8 mouse cellular contexts compared by ENCODE assay signal in the genomic region with DNA sequence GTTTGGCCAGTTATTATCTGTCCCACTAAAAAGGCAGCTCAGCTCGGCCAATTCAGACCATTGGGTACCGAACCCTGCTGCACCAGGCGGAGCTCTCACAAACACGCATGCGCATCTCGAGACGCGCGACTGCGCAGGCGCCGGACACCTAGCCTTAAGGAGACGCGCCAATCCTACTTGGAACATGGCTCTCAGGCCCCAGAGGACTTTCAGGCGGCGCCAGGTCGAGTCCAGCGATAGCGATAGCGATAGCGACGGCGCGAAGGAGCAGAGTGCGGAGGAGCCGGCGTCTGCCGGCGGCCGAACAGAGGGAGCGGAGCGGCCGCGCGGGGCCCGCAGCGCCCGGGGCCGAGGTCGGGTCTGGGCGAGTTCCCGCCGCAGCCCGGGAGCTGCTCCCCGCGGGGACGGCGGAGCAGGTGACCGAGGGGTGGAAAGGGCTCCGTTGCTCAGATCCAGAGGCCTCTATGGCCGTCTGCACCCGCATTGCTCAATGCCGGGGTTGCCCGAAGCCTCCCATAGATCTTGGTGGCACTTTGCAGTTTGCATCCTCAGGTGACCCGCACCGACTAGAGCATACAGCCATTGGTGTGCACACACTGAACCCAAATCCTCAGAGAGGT. TPM values are rescaled to one million over a fixed set of nuclear protein-coding genes. Genes with fewer than 3 reads are reported as not detected.
A peak's percentile ranks its signal among the peaks of the same experiment; 100 is the strongest.
DNase-seq lines count a peak whose midpoint lies in the region; ATAC-seq and TF ChIP-seq lines count a peak whose summit lies in the region.

A gene (plus strand): TSS at position 147 of the 620 bp plus-strand sequence.

- under 1% methylated on average over 56 of the region's 56 CpGs for WGBS in forebrain, embryonic 10.5 days
- under 1% methylated on average over 56 of the region's 56 CpGs for WGBS in heart, embryonic 15.5 days
- WGBS in liver, embryonic 14.5 days (ENCODE audit: insufficient replicate concordance): under 1% methylated on average over 36 of the region's 56 CpGs
- under 1% methylated on average over 56 of the region's 56 CpGs for WGBS in neural tube, embryonic 11.5 days
- WGBS in stomach, postnatal 0 days: under 1% methylated on average over 44 of the region's 56 CpGs

- H3K4me2 ChIP-seq in heart, embryonic 15.5 days: peak within 1 kb of the TSS; percentile 67
- peak within 1 kb of the TSS; percentile 84 for H3K4me2 ChIP-seq in liver, embryonic 14.5 days (ENCODE audit: low read depth)
- peak within 1 kb of the TSS; percentile 77 for H3K4me2 ChIP-seq in neural tube, embryonic 11.5 days (ENCODE audit: low read depth)
- peak within 1 kb of the TSS; percentile 84 for H3K4me2 ChIP-seq in stomach, postnatal 0 days (replicated peaks; ENCODE audit: low read depth)

- 0 out of 2 replicates have a peak, but pooled peaks have one; percentile 3 for TF ChIP-seq CTCF in liver, embryonic 14.5 days (IDR thresholded peaks at IDR 0.05; ENCODE audit: low read depth)
- TF ChIP-seq CTCF in stomach, postnatal 0 days (IDR thresholded peaks at IDR 0.05; ENCODE audit: low read depth): 0 out of 2 replicates have a peak, but pooled peaks have one; percentile 4

- peak; percentile 87 for DNase-seq in c-Kit-negative CD71-positive TER-119-positive erythroid progenitor cells, embryonic 14.5 days (ENCODE audit: low read depth, low spot score)
- DNase-seq in forebrain, embryonic 10.5 days (ENCODE audit: extremely low spot score, low spot score): peak; percentile 95
- DNase-seq in kidney, postnatal 25 days: peak; percentile 96
- peak; percentile 79 to 81 (median 80) for DNase-seq in liver, embryonic 14.5 days (ENCODE audit: low read depth in 3 of 3, low spot score in 3 of 3)
- peak; percentile 95 for DNase-seq in neural tube, embryonic 11.5 days (ENCODE audit: low spot score)
- DNase-seq in stomach, postnatal 0 days (ENCODE audit: low spot score): peak; percentile 92

- H3K9me3 ChIP-seq in forebrain, embryonic 10.5 days: no peaks in the 10 kb centered on the region
- H3K9me3 ChIP-seq in heart, embryonic 15.5 days (replicated peaks): no peaks in the 10 kb centered on the region
- H3K9me3 ChIP-seq in liver, embryonic 14.5 days (ENCODE audit: control insufficient read depth, low read length): no peaks in the 10 kb centered on the region
- H3K9me3 ChIP-seq in neural tube, embryonic 11.5 days (ENCODE audit: control insufficient read depth, low read length): no peaks in the 10 kb centered on the region
- no peaks in the 10 kb centered on the region for H3K9me3 ChIP-seq in stomach, postnatal 0 days (ENCODE audit: control insufficient read depth, low read length)

- H3K9ac ChIP-seq in heart, embryonic 15.5 days: peak within 1 kb of the TSS; percentile 82
- peak within 1 kb of the TSS; percentile 94 for H3K9ac ChIP-seq in liver, embryonic 14.5 days (replicated peaks)
- H3K9ac ChIP-seq in neural tube, embryonic 11.5 days (ENCODE audit: low read length): peak within 1 kb of the TSS; percentile 96
- peak within 1 kb of the TSS; percentile 92 for H3K9ac ChIP-seq in stomach, postnatal 0 days (ENCODE audit: low read length)

- peak within 1 kb of the TSS; percentile 84 for H3K4me3 ChIP-seq in forebrain, embryonic 10.5 days
- H3K4me3 ChIP-seq in heart, embryonic 15.5 days: peak within 1 kb of the TSS; percentile 82
- peak within 1 kb of the TSS; percentile 95 to 96 for H3K4me3 ChIP-seq in liver, embryonic 14.5 days (ENCODE audit: insufficient read depth in 1 of 2, low read depth in 2 of 2, low read length in 2 of 2)
- peak within 1 kb of the TSS; percentile 85 for H3K4me3 ChIP-seq in neural tube, embryonic 11.5 days (ENCODE audit: low read depth, low read length)
- H3K4me3 ChIP-seq in stomach, postnatal 0 days (ENCODE audit: low read depth, low read length): peak within 1 kb of the TSS; percentile 91

- peaks cover 19% of the 10 kb centered on the region for H3K4me1 ChIP-seq in forebrain, embryonic 10.5 days
- peaks cover 7% of the 10 kb centered on the region for H3K4me1 ChIP-seq in heart, embryonic 15.5 days (replicated peaks)
- peaks cover 0 to 10% of the 10 kb centered on the region in 2 experiments; a peak in 2 of 4 replicates for H3K4me1 ChIP-seq in liver, embryonic 14.5 days (replicated peaks; ENCODE audit: control insufficient read depth in 2 of 2, insufficient read depth in 2 of 2, low read length in 1 of 2)
- peaks cover 4% of the 10 kb centered on the region for H3K4me1 ChIP-seq in neural tube, embryonic 11.5 days (ENCODE audit: control insufficient read depth, insufficient read depth, low read length)
- H3K4me1 ChIP-seq in stomach, postnatal 0 days (replicated peaks; ENCODE audit: control insufficient read depth, insufficient read depth): 0 out of 2 replicates have a peak, but pooled peaks cover 3% of the 10 kb centered on the region

- peaks cover 32% of the 10 kb centered on the region for H3K36me3 ChIP-seq in forebrain, embryonic 10.5 days (replicated peaks)
- peaks cover 21% of the 10 kb centered on the region for H3K36me3 ChIP-seq in heart, embryonic 15.5 days
- H3K36me3 ChIP-seq in liver, embryonic 14.5 days (replicated peaks; ENCODE audit: control insufficient read depth, insufficient read depth, low read depth): peaks cover 14% of the 10 kb centered on the region; the same call in 1 of the 2 replicates
- peaks cover 2% of the 10 kb centered on the region; the same call in 1 of the 2 replicates for H3K36me3 ChIP-seq in neural tube, embryonic 11.5 days (ENCODE audit: control insufficient read depth, insufficient read depth, low read length)
- no peaks in the 10 kb centered on the region for H3K36me3 ChIP-seq in stomach, postnatal 0 days (ENCODE audit: control insufficient read depth, insufficient read depth, low read length)

- H3K27ac ChIP-seq in forebrain, embryonic 10.5 days: peak within 1 kb of the TSS; percentile 98
- H3K27ac ChIP-seq in heart, embryonic 15.5 days: peak within 1 kb of the TSS; percentile 52; the same call in 1 of the 2 replicates
- H3K27ac ChIP-seq in liver, embryonic 14.5 days: no peak within 1 kb of the TSS
- peak within 1 kb of the TSS; percentile 34; the same call in 1 of the 2 replicates for H3K27ac ChIP-seq in neural tube, embryonic 11.5 days (ENCODE audit: low read depth, low read length)
- H3K27ac ChIP-seq in stomach, postnatal 0 days (replicated peaks): peak within 1 kb of the TSS; percentile 77

- no peaks in the 10 kb centered on the region for H3K27me3 ChIP-seq in forebrain, embryonic 10.5 days (ENCODE audit: poor library complexity, severe bottlenecking)
- H3K27me3 ChIP-seq in heart, embryonic 15.5 days: no peaks in the 10 kb centered on the region
- H3K27me3 ChIP-seq in liver, embryonic 14.5 days (ENCODE audit: control insufficient read depth, insufficient read depth, low read length): no peaks in the 10 kb centered on the region
- H3K27me3 ChIP-seq in neural tube, embryonic 11.5 days (ENCODE audit: control insufficient read depth, insufficient read depth, low read length): no peaks in the 10 kb centered on the region
- H3K27me3 ChIP-seq in stomach, postnatal 0 days (ENCODE audit: control insufficient read depth, insufficient read depth, low read length): no peaks in the 10 kb centered on the region

- no peak for TF ChIP-seq EP300 in liver, embryonic 14.5 days (IDR thresholded peaks at IDR 0.05; ENCODE audit: low read depth)
- no peak for TF ChIP-seq EP300 in stomach, postnatal 0 days (optimal IDR thresholded peaks at IDR 0.05)

- ATAC-seq in CD4-positive, CD25-positive, alpha-beta regulatory T cell, adult 4 months: peak; percentile 93
- peak; percentile 87 for ATAC-seq in heart, embryonic 15.5 days (replicated peaks; ENCODE audit: insufficient number of reproducible peaks, insufficient read depth, low FRiP score, low read depth)
- ATAC-seq in liver, embryonic 14.5 days (ENCODE audit: insufficient read depth): peak; percentile 93
- ATAC-seq in neural tube, embryonic 11.5 days (ENCODE audit: insufficient read depth, low FRiP score, low TSS enrichment): peak; percentile 93
- peak; percentile 93 for ATAC-seq in stomach, postnatal 0 days (ENCODE audit: low FRiP score, low TSS enrichment)

RNA-seq across cellular contexts. Expression of the gene that starts here (rescaled TPM):
- 1 to 10 TPM; 3.6 to 6.6 TPM for polyA plus RNA-seq in CD4-positive, CD25-positive, alpha-beta regulatory T cell, adult 4 months (2017; shearing (Covaris generic))
- polyA plus RNA-seq in forebrain, embryonic 10.5 days (2016; fragmentation: Nextera tagmentation; extraction: Ambion mirVana): 11.5 and 14.0 TPM in 2 replicates
- polyA plus RNA-seq in heart, embryonic 15.5 days (2015; fragmentation: Nextera tagmentation; extraction: Ambion mirVana): 3.3 and 5.3 TPM in 2 replicates
- polyA plus RNA-seq in liver, embryonic 14.5 days (2012; rRNA removed): 2.7 and 4.3 TPM in 2 replicates
- polyA plus RNA-seq in liver, embryonic 14.5 days (2014; fragmentation: Nextera tagmentation; extraction: Ambion mirVana): 2.5 and 3.1 TPM in 2 replicates
- polyA plus RNA-seq in neural tube, embryonic 11.5 days (2014; fragmentation: Nextera tagmentation; extraction: Ambion mirVana): 10.2 and 14.5 TPM in 2 replicates
- 3.3 and 3.7 TPM in 2 replicates for polyA plus RNA-seq in stomach, postnatal 0 days (2015; fragmentation: Nextera tagmentation; extraction: Ambion mirVana)
